Mouse (Mus musculus): Measurements from ENCODE around the gene Rfc4. TPM values are rescaled to one million over a fixed set of nuclear protein-coding genes. Genes with fewer than 3 reads are reported as not detected.

The Rfc4 gene
- polyA plus RNA-seq, 1 experiment from 2014 or later = 226 TPM

GRCm38 (mm10) chr16:23154261-23154660, 26.7 kb upstream of the Rfc4 start:
- no peaks in the 10 kb centered on the region for H3K9me3 ChIP-seq (replicated peaks)
- H3K4me1 ChIP-seq = no peaks in the 10 kb centered on the region
- no peak overlapping the region for H3K4me3 ChIP-seq
- DNase-seq (ENCODE audit: low spot score) = no peak
- H3K27me3 ChIP-seq (ENCODE audit: low read depth, poor library complexity, severe bottlenecking) = no peaks in the 10 kb centered on the region
- 84% methylated on average over 5 of the region's 5 CpGs for WGBS
- H3K27ac ChIP-seq = no peak overlapping the region
- H3K36me3 ChIP-seq = no peaks in the 10 kb centered on the region

GRCm38 (mm10) chr16:23151423-23151822, 23.9 kb upstream of the Rfc4 start:
- Histone ChIP-seq H3K4me1 (no peaks in the 10 kb centered on the region), H3K27ac (no peak overlapping the region), H3K27me3 (ENCODE audit: low read depth, poor library complexity, severe bottlenecking) (no peaks in the 10 kb centered on the region), H3K36me3 (no peaks in the 10 kb centered on the region), H3K4me3 (no peak overlapping the region), H3K9me3 (replicated peaks) (no peaks in the 10 kb centered on the region)
- WGBS = 39% methylated on average over 2 of the region's 2 CpGs
- DNase-seq (ENCODE audit: low spot score) = no peak

GRCm38 (mm10) chr16:23149396-23149795, 21.9 kb upstream of the Rfc4 start:
- no peak overlapping the region for H3K4me3 ChIP-seq
- no peak for DNase-seq (ENCODE audit: low spot score)
- H3K27ac ChIP-seq = no peak overlapping the region
- no peaks in the 10 kb centered on the region for H3K9me3 ChIP-seq (replicated peaks)
- H3K27me3 ChIP-seq (ENCODE audit: low read depth, poor library complexity, severe bottlenecking) = no peaks in the 10 kb centered on the region
- 84% methylated on average over 8 of the region's 8 CpGs for WGBS
- H3K4me1 ChIP-seq = no peaks in the 10 kb centered on the region
- no peaks in the 10 kb centered on the region for H3K36me3 ChIP-seq

GRCm38 (mm10) chr16:23148936-23149335, 21.4 kb upstream of the Rfc4 start:
- H3K36me3 ChIP-seq = no peaks in the 10 kb centered on the region
- H3K4me1 ChIP-seq = no peaks in the 10 kb centered on the region
- H3K27me3 ChIP-seq (ENCODE audit: low read depth, poor library complexity, severe bottlenecking) = no peaks in the 10 kb centered on the region
- no peak for DNase-seq (ENCODE audit: low spot score)
- no peaks in the 10 kb centered on the region for H3K9me3 ChIP-seq (replicated peaks)
- H3K4me3 ChIP-seq = no peak overlapping the region
- H3K27ac ChIP-seq = no peak overlapping the region
- 65% methylated on average over 2 of the region's 2 CpGs for WGBS

GRCm38 (mm10) chr16:23146280-23146679, 18.7 kb upstream of the Rfc4 start, which contains the start of gene Adipoq:
Adipoq (plus strand) TSS chr16:23146536.
- H3K27me3 ChIP-seq (ENCODE audit: low read depth, poor library complexity, severe bottlenecking) = no peaks in the 10 kb centered on the region
- 97% methylated on average over 3 of the region's 3 CpGs for WGBS

GRCm38 (mm10) chr16:23145211-23145610, 17.7 kb upstream of the Rfc4 start:
- Histone ChIP-seq H3K4me1 (no peaks in the 10 kb centered on the region), H3K27me3 (ENCODE audit: low read depth, poor library complexity, severe bottlenecking) (no peaks in the 10 kb centered on the region), H3K36me3 (no peaks in the 10 kb centered on the region), H3K27ac (no peak overlapping the region), H3K4me3 (no peak overlapping the region), H3K9me3 (replicated peaks) (no peaks in the 10 kb centered on the region)
- 88% methylated on average over 5 of the region's 5 CpGs for WGBS
- DNase-seq (ENCODE audit: low spot score) = no peak

More at GRCm38 (mm10) chr16:23146280-23146679, 18.7 kb upstream of the Rfc4 start, which contains the start of gene Adipoq:
- no peak within 1 kb of the TSS for H3K4me3 ChIP-seq
- H3K4me1 ChIP-seq = no peaks in the 10 kb centered on the region
- no peak for DNase-seq (ENCODE audit: low spot score)
- no peaks in the 10 kb centered on the region for H3K9me3 ChIP-seq (replicated peaks)
- H3K27ac ChIP-seq = no peak within 1 kb of the TSS
- no peaks in the 10 kb centered on the region for H3K36me3 ChIP-seq

GRCm38 (mm10) chr16:23144326-23144725, 16.8 kb upstream of the Rfc4 start:
- DNase-seq (ENCODE audit: low spot score) = no peak
- 92% methylated on average over 7 of the region's 7 CpGs for WGBS
- Histone ChIP-seq H3K27me3 (ENCODE audit: low read depth, poor library complexity, severe bottlenecking) (no peaks in the 10 kb centered on the region), H3K36me3 (no peaks in the 10 kb centered on the region), H3K4me1 (no peaks in the 10 kb centered on the region), H3K9me3 (replicated peaks) (no peaks in the 10 kb centered on the region), H3K4me3 (no peak overlapping the region), H3K27ac (no peak overlapping the region)

GRCm38 (mm10) chr16:23140911-23141310, 13.4 kb upstream of the Rfc4 start:
- no peak overlapping the region for H3K27ac ChIP-seq
- H3K36me3 ChIP-seq = no peaks in the 10 kb centered on the region
- H3K4me1 ChIP-seq = no peaks in the 10 kb centered on the region
- 94% methylated on average over 3 of the region's 3 CpGs for WGBS
- no peaks in the 10 kb centered on the region for H3K27me3 ChIP-seq (ENCODE audit: low read depth, poor library complexity, severe bottlenecking)
- DNase-seq (ENCODE audit: low spot score) = no peak
- no peaks in the 10 kb centered on the region for H3K9me3 ChIP-seq (replicated peaks)
- no peak overlapping the region for H3K4me3 ChIP-seq

GRCm38 (mm10) chr16:23136406-23136970, 9.0 kb upstream of the Rfc4 start:
- no peak overlapping the region for H3K27ac ChIP-seq
- WGBS = 74% methylated on average over 4 of the region's 4 CpGs
- no peak overlapping the region for H3K4me3 ChIP-seq
- no peaks in the 10 kb centered on the region for H3K36me3 ChIP-seq
- H3K9me3 ChIP-seq (replicated peaks) = no peaks in the 10 kb centered on the region
- no peaks in the 10 kb centered on the region for H3K4me1 ChIP-seq
- no peaks in the 10 kb centered on the region for H3K27me3 ChIP-seq (ENCODE audit: low read depth, poor library complexity, severe bottlenecking)
- DNase-seq (ENCODE audit: low spot score) = no peak

- 23% methylated on average over 11 of the region's 11 CpGs for WGBS
- DNase-seq (ENCODE audit: low spot score) = no peak
- Histone ChIP-seq H3K36me3 (no peaks in the 10 kb centered on the region), H3K4me3 (no peak overlapping the region), H3K27ac (no peak overlapping the region), H3K9me3 (replicated peaks) (no peaks in the 10 kb centered on the region), H3K4me1 (no peaks in the 10 kb centered on the region), H3K27me3 (ENCODE audit: low read depth, poor library complexity, severe bottlenecking) (no peaks in the 10 kb centered on the region)
These were observed 8.0 kb upstream of the Rfc4 start for GRCm38 (mm10) chr16:23135421-23136149.

- DNase-seq (ENCODE audit: low spot score) = no peak
- Histone ChIP-seq H3K9me3 (replicated peaks) (no peaks in the 10 kb centered on the region), H3K36me3 (no peaks in the 10 kb centered on the region), H3K4me3 (no peak overlapping the region), H3K27ac (no peak overlapping the region), H3K27me3 (ENCODE audit: low read depth, poor library complexity, severe bottlenecking) (no peaks in the 10 kb centered on the region), H3K4me1 (peaks cover 10% of the 10 kb centered on the region)
- WGBS = 94% methylated on average over 1 of the region's 1 CpGs
These were observed 4.8 kb upstream of the Rfc4 start for GRCm38 (mm10) chr16:23132336-23132735.

GRCm38 (mm10) chr16:23130303-23130702, 2.8 kb upstream of the Rfc4 start:
- no peaks in the 10 kb centered on the region for H3K27me3 ChIP-seq (ENCODE audit: low read depth, poor library complexity, severe bottlenecking)
- H3K36me3 ChIP-seq = peaks cover 2% of the 10 kb centered on the region; the same call in 1 of the 2 replicates
- no peak overlapping the region for H3K27ac ChIP-seq
- no peak for DNase-seq (ENCODE audit: low spot score)
- H3K9me3 ChIP-seq (replicated peaks) = no peaks in the 10 kb centered on the region
- peaks cover 16% of the 10 kb centered on the region for H3K4me1 ChIP-seq
- H3K4me3 ChIP-seq = no peak overlapping the region
- WGBS = 88% methylated on average over 3 of the region's 3 CpGs

- Histone ChIP-seq H3K4me1 (peaks cover 16% of the 10 kb centered on the region), H3K36me3 (peaks cover 28% of the 10 kb centered on the region), H3K9me3 (replicated peaks) (no peaks in the 10 kb centered on the region), H3K4me3 (peak overlapping the region; percentile 81), H3K27ac (peak overlapping the region; percentile 97), H3K27me3 (ENCODE audit: low read depth, poor library complexity, severe bottlenecking) (no peaks in the 10 kb centered on the region)
- DNase-seq (ENCODE audit: low spot score) = no peak
- 0% methylated on average over 4 of the region's 4 CpGs for WGBS
These were observed 245 bp downstream of the Rfc4 start for GRCm38 (mm10) chr16:23127311-23127672.

Data from limb, embryonic 10.5 days (tissue).